Mouse (Mus musculus): ENCODE measurements at regions not wholly inside any gene's neighbourhood (a gene's known extent, or its start where the extent isn't known, plus 50 kb on each side); places are given as distances from the start of the nearest gene placed in this dataset.

DNA sequence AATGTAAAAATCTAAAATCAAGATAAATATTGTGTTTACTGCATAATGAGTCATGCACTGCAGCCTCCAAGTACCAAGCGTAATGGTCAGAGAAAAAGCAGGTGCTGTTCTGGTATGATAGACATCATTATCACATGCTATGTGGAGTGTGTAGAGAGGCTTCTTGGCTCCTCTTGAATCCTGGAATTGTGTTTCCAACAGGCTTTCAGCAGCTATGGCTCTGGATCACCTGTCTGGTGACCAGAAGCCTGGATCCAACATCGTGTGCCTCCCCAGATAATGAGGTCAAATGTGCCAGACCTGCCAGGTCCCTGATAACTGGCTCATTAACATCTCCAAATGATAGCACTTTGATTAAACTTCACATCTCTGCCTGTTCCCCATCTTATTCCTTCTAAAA is 161.5 kb upstream of the Pln start:
- no peak for TF ChIP-seq CHD2 (IDR thresholded peaks at IDR 0.05; ENCODE audit: low read depth, low read length)
- no peak for TF ChIP-seq HCFC1 (IDR thresholded peaks at IDR 0.05; ENCODE audit: borderline replicate concordance, insufficient read depth, low read length)
- no peak for TF ChIP-seq ZNF384 (IDR thresholded peaks at IDR 0.05; ENCODE audit: low read depth, low read length)
- no peak for TF ChIP-seq ZC3H11A (IDR thresholded peaks at IDR 0.05; ENCODE audit: borderline replicate concordance, low read depth, low read length)
- no peak for TF ChIP-seq MAFK (IDR thresholded peaks at IDR 0.05; ENCODE audit: insufficient read depth, low read depth, low read length)

Measured in ES-E14 (cell line).